Mouse (Mus musculus) forebrain, postnatal 0 days (tissue): Measurements from ENCODE around the gene Apopt1. TPM values are rescaled to one million over a fixed set of nuclear protein-coding genes. Genes with fewer than 3 reads are reported as not detected.

Experiments used
- ATAC-seq: fragments of 200-750 bp; cut with Nextera tagmentation; 2 replicates; pipeline ENCODE4 v1.8.0; 2017; ENCODE audit warnings: mild to moderate bottlenecking, moderate library complexity
- DNase-seq: peaks from one replicate; pipeline ENCODE4 v3.0.0-alpha.2; 2015
- H3K27ac ChIP-seq: fragments of 300-500 bp; sonication (generic); 2 replicates; pipeline ENCODE4 v1.5.1; 2014; ENCODE audit warnings: low read depth, mild to moderate bottlenecking, antibody characterized with exemption, low read length, moderate library complexity, mixed read lengths
- H3K27me3 ChIP-seq: fragments of 300-500 bp; sonication (generic); 2 replicates; pipeline ENCODE4 v1.6.1; 2014; ENCODE audit warnings: mild to moderate bottlenecking, low read length, mixed read lengths; ENCODE audit not compliant: insufficient read depth
- H3K36me3 ChIP-seq: fragments of 300-500 bp; sonication (generic); 2 replicates; pipeline ENCODE4 v1.6.1; 2014; ENCODE audit warnings: mild to moderate bottlenecking, moderate library complexity; ENCODE audit not compliant: insufficient read depth
- H3K4me1 ChIP-seq: fragments of 300-500 bp; sonication (generic); 2 replicates; pipeline ENCODE4 v1.6.1; 2014; ENCODE audit warnings: antibody characterized with exemption; ENCODE audit not compliant: insufficient read depth
- H3K4me2 ChIP-seq: fragments of 300-500 bp; sonication (generic); 2 replicates; pipeline ENCODE4 v1.6.1; 2014; ENCODE audit warnings: low read depth, mild to moderate bottlenecking, moderate library complexity
- H3K4me3 ChIP-seq: fragments of 300-500 bp; sonication (generic); 2 replicates; pipeline ENCODE4 v1.5.1; 2014; ENCODE audit warnings: low read depth, low read length, mixed read lengths
- H3K9ac ChIP-seq: fragments of 300-500 bp; sonication (generic); 2 replicates; pipeline ENCODE4 v1.6.1; 2014; ENCODE audit warnings: mild to moderate bottlenecking
- H3K9me3 ChIP-seq: fragments of 300-500 bp; sonication (generic); 2 replicates; pipeline ENCODE4 v1.6.1; 2016; ENCODE audit warnings: low read length
- CTCF ChIP-seq: sonication (generic); IDR thresholded peaks from 2 replicates; pipeline ENCODE4 v1.5.1; 2016; ENCODE audit warnings: antibody characterized with exemption, control low read depth, low read depth
- WGBS: fragments of 180-500 bp; shearing (Covaris S2); extraction: QIAGEN DNeasy Blood & Tissue Kit; methylation state at CpG from one replicate; pipeline ENCODE4 v1.1.7; 2014; 5-methylcytosine and 5-hydroxymethylcytosine counted together
- polyA plus RNA-seq: library from polyadenylated mRNA; unstranded; fragments of >200 nt; fragmentation: Nextera tagmentation; extraction: Ambion mirVana; gene quantifications from 2 replicates; pipeline ENCODE4 v1.2.1, GENCODE M21; 2015
- total RNA-seq: library from RNA; depleted of rRNA; stranded (reverse); fragments of >200 nt; gene quantifications from 2 replicates; pipeline ENCODE4 v1.2.3, GENCODE M21; 2014

Gene Apopt1
- total and polyA plus RNA-seq, 2 experiments from 2014 or later: 27.8 to 59.8 TPM

GRCm38 (mm10) chr12:111672581-111672980 lies 40.5 kb upstream of the Apopt1 start:
- Histone ChIP-seq H3K4me2 (peak overlapping the region; percentile 93), H3K27ac (peak overlapping the region; percentile 91), H3K4me1 (peaks cover 26% of the 10 kb centered on the region), H3K9me3 (no peaks in the 10 kb centered on the region), H3K36me3 (peaks cover 7% of the 10 kb centered on the region; the same call in 1 of the 2 replicates), H3K27me3 (no peaks in the 10 kb centered on the region), H3K9ac (peak overlapping the region; percentile 97), H3K4me3 (peak overlapping the region; percentile 82)
- ATAC-seq: no peak
- no peak for TF ChIP-seq CTCF
- 10% methylated on average over 12 of the region's 12 CpGs for WGBS
- no peak for DNase-seq

- H3K27ac ChIP-seq: no peak overlapping the region
- no peak overlapping the region for H3K4me2 ChIP-seq
- ATAC-seq (no peak), DNase-seq (no peak)
- no peak overlapping the region for H3K9ac ChIP-seq
- peaks cover 19% of the 10 kb centered on the region for H3K4me1 ChIP-seq
- 67% methylated on average over 2 of the region's 2 CpGs for WGBS
- no peak overlapping the region for H3K4me3 ChIP-seq
- no peaks in the 10 kb centered on the region for H3K36me3 ChIP-seq
- no peaks in the 10 kb centered on the region for H3K9me3 ChIP-seq
- TF ChIP-seq CTCF: no peak
- no peaks in the 10 kb centered on the region for H3K27me3 ChIP-seq
These were observed 38.1 kb upstream of the Apopt1 start for GRCm38 (mm10) chr12:111674850-111675486.

- TF ChIP-seq CTCF: no peak
- H3K4me2 ChIP-seq: no peak overlapping the region
- no peak overlapping the region for H3K4me3 ChIP-seq
- no peaks in the 10 kb centered on the region for H3K9me3 ChIP-seq
- WGBS: 90% methylated on average over 6 of the region's 6 CpGs
- DNase-seq (no peak), ATAC-seq (no peak)
- H3K9ac ChIP-seq: no peak overlapping the region
- peaks cover 4% of the 10 kb centered on the region; the same call in 1 of the 2 replicates for H3K36me3 ChIP-seq
- H3K4me1 ChIP-seq: peaks cover 19% of the 10 kb centered on the region
- no peaks in the 10 kb centered on the region for H3K27me3 ChIP-seq
- H3K27ac ChIP-seq: no peak overlapping the region
These were observed 37.1 kb upstream of the Apopt1 start for GRCm38 (mm10) chr12:111675797-111676580.

- ATAC-seq (peak; percentile 48; the same call in 1 of the 2 replicates), DNase-seq (no peak)
- Histone ChIP-seq H3K27me3 (no peaks in the 10 kb centered on the region), H3K4me1 (peaks cover 18% of the 10 kb centered on the region), H3K27ac (peak overlapping the region; percentile 88), H3K9ac (peak overlapping the region; percentile 68), H3K9me3 (no peaks in the 10 kb centered on the region), H3K4me2 (peak overlapping the region; percentile 77), H3K4me3 (peak overlapping the region; percentile 63), H3K36me3 (peaks cover 9% of the 10 kb centered on the region)
- 17% methylated on average over 5 of the region's 5 CpGs for WGBS
- TF ChIP-seq CTCF: no peak
These were observed 35.6 kb upstream of the Apopt1 start for GRCm38 (mm10) chr12:111677421-111677820.

- Histone ChIP-seq H3K27ac (peak within 1 kb of the TSS; percentile 88), H3K9ac (peak within 1 kb of the TSS; percentile 68), H3K4me2 (peak within 1 kb of the TSS; percentile 77), H3K9me3 (no peaks in the 10 kb centered on the region), H3K27me3 (no peaks in the 10 kb centered on the region), H3K4me3 (peak within 1 kb of the TSS; percentile 63), H3K4me1 (peaks cover 11% of the 10 kb centered on the region), H3K36me3 (peaks cover 14% of the 10 kb centered on the region)
- under 1% methylated on average over 51 of the region's 51 CpGs for WGBS
- TF ChIP-seq CTCF: no peak
- DNase-seq (peak; percentile 96), ATAC-seq (peak; percentile 95)
These were observed 35.0 kb upstream of the Apopt1 start, which contains the start of gene Trmt61a for GRCm38 (mm10) chr12:111677882-111678669. Trmt61a (plus strand) TSS chr12:111678105.

GRCm38 (mm10) chr12:111678670-111678933 lies 34.5 kb upstream of the Apopt1 start:
- ATAC-seq (no peak), DNase-seq (no peak)
- Histone ChIP-seq H3K4me3 (peak overlapping the region; percentile 63), H3K36me3 (peaks cover 14% of the 10 kb centered on the region), H3K9me3 (no peaks in the 10 kb centered on the region), H3K27ac (no peak overlapping the region), H3K9ac (peak overlapping the region; percentile 68), H3K27me3 (no peaks in the 10 kb centered on the region), H3K4me2 (peak overlapping the region; percentile 77), H3K4me1 (peaks cover 11% of the 10 kb centered on the region)
- 7% methylated on average over 13 of the region's 13 CpGs for WGBS
- no peak for TF ChIP-seq CTCF
